Comparison of ENCODE assay signal across 9 mouse cellular contexts in genomic region chr5:34902811-34903385, GRCm38 (mm10). TPM values are rescaled to one million over a fixed set of nuclear protein-coding genes. Genes with fewer than 3 reads are reported as not detected.
DNase-seq lines count a peak whose midpoint lies in the region; ATAC-seq and TF ChIP-seq lines count a peak whose summit lies in the region.
"Had no signal": no experiment of that assay in that cellular context is flagged by ENCODE, and none has a peak within 500 bp of the region (broad histone marks: within the 10 kb centered on the region; RNA-seq: fewer than 3 reads in every experiment).

No protein-coding gene starts in this region.

- ATAC-seq in hindbrain, embryonic 16.5 days: peak; percentile 72

- peaks cover 32% of the 10 kb centered on the region for H3K36me3 ChIP-seq in hindbrain, embryonic 16.5 days (ENCODE audit: control insufficient read depth, insufficient read depth, low read length)
- H3K36me3 ChIP-seq in hindbrain, embryonic 10.5 days: peaks cover 98% of the 10 kb centered on the region
- peaks cover 12% of the 10 kb centered on the region for H3K36me3 ChIP-seq in testis, adult 2 months (ENCODE audit: control insufficient read depth, insufficient read depth, low read length)

- no peak overlapping the region for H3K27ac ChIP-seq in hindbrain, embryonic 16.5 days (ENCODE audit: low read depth, low read length)
- H3K27ac ChIP-seq in hindbrain, embryonic 10.5 days: no peak overlapping the region
- H3K27ac ChIP-seq in testis, adult 2 months (ENCODE audit: control insufficient read depth, insufficient read depth, low read depth, low read length): no peak overlapping the region
- no peak overlapping the region for H3K27ac ChIP-seq in gastrocnemius, adult 2 months
- H3K27ac ChIP-seq: neural tube, embryonic 12.5 days had no signal

- 63% methylated on average over 5 of the region's 5 CpGs for WGBS in hindbrain, embryonic 16.5 days
- WGBS in hindbrain, embryonic 10.5 days: 92% methylated on average over 5 of the region's 5 CpGs

- H3K9ac ChIP-seq in hindbrain, embryonic 16.5 days (ENCODE audit: low read depth, low read length): no peak overlapping the region
- H3K9ac ChIP-seq: neural tube, embryonic 12.5 days had no signal

- TF ChIP-seq POLR2A in testis, adult 2 months (IDR thresholded peaks at IDR 0.05; ENCODE audit: control insufficient read depth, low read depth, low read length): no peak

- no peaks in the 10 kb centered on the region for H3K27me3 ChIP-seq in hindbrain, embryonic 16.5 days (replicated peaks; ENCODE audit: control insufficient read depth, insufficient read depth, low read length)
- no peaks in the 10 kb centered on the region for H3K27me3 ChIP-seq in hindbrain, embryonic 10.5 days (ENCODE audit: insufficient read depth, poor library complexity, severe bottlenecking)
- no peaks in the 10 kb centered on the region for H3K27me3 ChIP-seq in testis, adult 2 months (ENCODE audit: control insufficient read depth, insufficient read depth, low read length)
- H3K27me3 ChIP-seq: neural tube, embryonic 12.5 days had no signal

- no peak overlapping the region for H3K4me2 ChIP-seq in hindbrain, embryonic 16.5 days (ENCODE audit: low read length)
- H3K4me2 ChIP-seq: neural tube, embryonic 12.5 days had no signal

- H3K4me3 ChIP-seq in hindbrain, embryonic 16.5 days (ENCODE audit: low read length): no peak overlapping the region
- no peak overlapping the region for H3K4me3 ChIP-seq in hindbrain, embryonic 10.5 days
- H3K4me3 ChIP-seq in testis, adult 2 months (ENCODE audit: control insufficient read depth, low read depth, low read length): no peak overlapping the region
- no peak overlapping the region for H3K4me3 ChIP-seq in gastrocnemius, adult 2 months
- H3K4me3 ChIP-seq: neural tube, embryonic 12.5 days had no signal

- H3K9me3 ChIP-seq in hindbrain, embryonic 16.5 days (ENCODE audit: control insufficient read depth, low read length): no peaks in the 10 kb centered on the region
- H3K9me3 ChIP-seq in hindbrain, embryonic 10.5 days: no peaks in the 10 kb centered on the region
- H3K9me3 ChIP-seq: neural tube, embryonic 12.5 days had no signal

- H3K4me1 ChIP-seq in hindbrain, embryonic 16.5 days (ENCODE audit: control insufficient read depth, insufficient read depth, low read depth, low read length): no peaks in the 10 kb centered on the region
- 0 out of 2 replicates have a peak, but pooled peaks cover 1% of the 10 kb centered on the region for H3K4me1 ChIP-seq in hindbrain, embryonic 10.5 days (replicated peaks)
- no peaks in the 10 kb centered on the region for H3K4me1 ChIP-seq in testis, adult 2 months (ENCODE audit: control insufficient read depth, insufficient read depth, low read length)
- H3K4me1 ChIP-seq: neural tube, embryonic 12.5 days had no signal

- peak; percentile 9; the same call in 1 of the 2 replicates for TF ChIP-seq CTCF in testis, adult 2 months (IDR thresholded peaks at IDR 0.05; ENCODE audit: control insufficient read depth, insufficient read depth, insufficient replicate concordance, low read depth, low read length)
- no peak for TF ChIP-seq CTCF in gastrocnemius, adult 2 months (IDR thresholded peaks at IDR 0.05)

- no peak for DNase-seq in hindbrain, embryonic 10.5 days (ENCODE audit: low spot score)
- DNase-seq in R1 (ENCODE audit: low read depth, low spot score): peak; percentile 20
- DNase-seq in cerebellum, postnatal 14 days: peak; percentile 87
- DNase-seq in layer of hippocampus, postnatal 14 days (ENCODE audit: low spot score in 2 of 2): peak; percentile 56 to 77
- no peak for DNase-seq in frontal cortex, postnatal 10 days (ENCODE audit: low spot score in 2 of 2)
- no peak for DNase-seq in gastrocnemius, adult 2 months

- intact Hi-C loops in gastrocnemius, adult 2 months (cut with DNase I): no loop called here

RNA-seq across cellular contexts. Expression of gene Msantd1, which starts 4.9 kb away (rescaled TPM):
- polyA plus RNA-seq in hindbrain, embryonic 16.5 days (2015; fragmentation: Nextera tagmentation; extraction: Ambion mirVana): 6.1 and 6.9 TPM in 2 replicates
- 1.4 and 2.6 TPM in 2 replicates for polyA plus RNA-seq in hindbrain, embryonic 10.5 days (2016; fragmentation: Nextera tagmentation; extraction: Ambion mirVana)
- 1 to 10 TPM; 8.5 to 9.4 TPM for total RNA-seq in layer of hippocampus, postnatal 14 days (2021)
- 4.0 and 4.1 TPM in 2 replicates for polyA plus RNA-seq in testis, adult 2 months (2012; rRNA removed)
- 1 to 10 TPM in 1 of 2 experiments, under 1 TPM in 1; 0.33 to 1.1 TPM for total RNA-seq in gastrocnemius, adult 2 months (2021)

RNA-seq across cellular contexts. Expression of gene Rgs12, which starts 46.3 kb away (rescaled TPM):
- 40.3 and 41.1 TPM in 2 replicates for polyA plus RNA-seq in hindbrain, embryonic 16.5 days (2015; fragmentation: Nextera tagmentation; extraction: Ambion mirVana)
- polyA plus RNA-seq in hindbrain, embryonic 10.5 days (2016; fragmentation: Nextera tagmentation; extraction: Ambion mirVana): 62.4 and 74.3 TPM in 2 replicates
- total RNA-seq in layer of hippocampus, postnatal 14 days (2021): 10 to 100 TPM; 44.3 to 50.3 TPM
- 35.2 and 54.7 TPM in 2 replicates for polyA plus RNA-seq in testis, adult 2 months (2012; rRNA removed)
- total RNA-seq in gastrocnemius, adult 2 months (2021): 1 to 10 TPM; 2.2 to 3.0 TPM

Comparison
In these comparisons a context has a peak if more than half of its experiments do, and no peak if none do; other contexts are left out.
1. DNase-seq: peak in R1 (single experiment), cerebellum, postnatal 14 days (2 of 2) and layer of hippocampus, postnatal 14 days (2 of 2); none in hindbrain, embryonic 10.5 days (single experiment), frontal cortex, postnatal 10 days (0 of 2) and gastrocnemius, adult 2 months (single experiment).